Mouse (Mus musculus) layer of hippocampus, adult 9-10 months (tissue): ENCODE results near the gene Otos.

ENCODE experiments used
- DNase-seq: peaks from one replicate; pipeline ENCODE4 v3.0.0; 2022; ENCODE audit warnings: low spot score

Otos gene

DNA sequence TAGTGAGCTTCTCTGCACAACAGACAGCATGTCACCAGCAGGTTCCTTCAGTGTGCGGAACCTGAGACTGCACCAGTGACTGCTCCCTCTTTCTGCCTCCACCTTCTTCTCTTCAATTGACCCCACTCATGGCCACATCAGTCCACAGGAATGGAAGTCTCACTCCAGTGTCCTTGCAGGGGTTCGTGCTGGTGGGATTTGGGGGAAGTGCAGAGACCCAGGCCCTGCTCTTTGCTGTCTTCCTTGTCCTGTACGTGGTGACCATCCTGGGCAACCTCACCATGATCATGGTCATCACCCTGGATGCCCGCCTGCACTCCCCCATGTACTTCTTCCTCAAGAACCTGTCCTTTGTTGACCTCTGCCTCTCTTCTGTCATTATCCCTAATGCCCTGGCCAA is 40.9 kb downstream of the Otos start:
- no peak for DNase-seq

DNA sequence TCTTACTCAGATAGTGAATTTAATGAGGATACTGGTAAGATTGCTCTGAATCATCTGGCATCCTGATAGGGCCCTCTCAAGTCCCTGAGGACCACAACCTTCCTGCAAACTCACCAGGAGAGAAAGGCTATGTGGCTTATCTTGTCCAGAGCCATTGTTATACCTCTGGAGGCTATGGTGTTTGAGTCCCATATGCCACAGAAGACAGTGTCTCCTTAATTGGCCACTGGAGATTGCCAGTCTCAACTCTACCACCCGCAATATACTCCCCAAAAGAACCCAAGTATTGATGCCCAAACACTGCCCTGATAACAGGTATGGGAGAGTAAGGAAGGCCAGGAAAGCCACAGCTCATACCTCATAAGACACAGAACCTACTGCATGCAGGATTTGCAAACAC is 43.2 kb downstream of the Otos start, which contains the start of gene Olfr1410:
Gene Olfr1410 (plus strand): TSS at position 301 of the 400 bp plus-strand sequence.
- DNase-seq = no peak

DNA sequence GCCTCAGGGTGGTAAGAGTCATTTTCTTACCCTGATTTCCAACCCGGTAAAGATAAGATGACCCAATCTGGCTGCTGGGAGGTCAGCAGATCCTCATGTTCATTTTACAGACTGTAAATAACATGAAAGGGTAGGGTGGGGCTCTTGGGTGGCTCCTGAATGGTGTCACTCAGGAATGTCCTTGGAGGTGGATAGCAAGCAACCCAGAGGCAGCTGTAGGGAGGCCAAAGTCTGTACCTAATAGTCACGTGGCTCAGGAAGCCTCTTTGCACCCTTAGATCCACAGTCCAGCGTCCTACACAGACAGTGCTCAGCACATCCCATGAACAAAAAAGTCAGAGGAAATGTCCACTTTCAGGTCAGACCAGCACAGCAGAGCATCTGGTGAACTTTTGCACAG is 52.6 kb downstream of the Otos start:
- DNase-seq = no peak
